Mouse (Mus musculus) kidney, adult 2 months (tissue): ENCODE results near the gene Eef2kmt.

Experiments used
- CTCF ChIP-seq: fragments of 200-500 bp; conservative IDR thresholded peaks from 2 replicates; pipeline ENCODE4 v1.5.1; 2011; ENCODE audit warnings: low read depth, mild to moderate bottlenecking, control low read depth, low read length, moderate library complexity, mixed read lengths; ENCODE audit not compliant: insufficient read depth, insufficient read length
- POLR2A ChIP-seq: fragments of 200-500 bp; IDR thresholded peaks from one replicate; pipeline ENCODE4 v1.6.1; 2011; ENCODE audit warnings: low read depth, low read length, control low read depth

DNA sequence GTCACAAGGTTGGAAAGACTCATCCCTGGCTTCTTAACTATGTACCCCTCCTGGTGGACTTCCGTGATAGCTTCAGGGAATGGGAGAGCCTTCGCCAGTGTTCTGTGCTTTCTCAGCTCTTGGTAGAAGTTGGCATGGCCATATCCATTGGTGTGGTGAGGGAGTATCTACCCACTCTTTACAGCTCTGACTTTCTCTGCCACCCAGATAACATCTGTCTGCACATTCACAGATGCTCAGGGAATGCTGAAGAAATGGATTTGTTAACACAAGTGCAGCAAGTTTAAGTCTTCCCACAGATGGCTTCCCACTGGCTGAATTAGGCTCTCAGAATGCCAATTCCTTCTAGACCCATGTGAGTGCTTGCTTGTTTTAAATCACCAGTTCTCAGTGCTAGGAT, 41.7 kb downstream of the Eef2kmt start:
- no peak for TF ChIP-seq CTCF
- TF ChIP-seq POLR2A = no peak
